Mouse (Mus musculus): ENCODE measurements around the gene Gm13283. TPM values are rescaled to one million over a fixed set of nuclear protein-coding genes. Genes with fewer than 3 reads are reported as not detected.
"Not testable (repeated sequence)": the region's sequence is repeated elsewhere in the genome, so short reads cannot be mapped to it uniquely, and the experiment has no call there.

The Gm13283 gene
- not detected for total RNA-seq (2021)
- long read RNA-seq, experiment 1: 0 reads
- long read RNA-seq, experiment 2: 0 reads

DNA sequence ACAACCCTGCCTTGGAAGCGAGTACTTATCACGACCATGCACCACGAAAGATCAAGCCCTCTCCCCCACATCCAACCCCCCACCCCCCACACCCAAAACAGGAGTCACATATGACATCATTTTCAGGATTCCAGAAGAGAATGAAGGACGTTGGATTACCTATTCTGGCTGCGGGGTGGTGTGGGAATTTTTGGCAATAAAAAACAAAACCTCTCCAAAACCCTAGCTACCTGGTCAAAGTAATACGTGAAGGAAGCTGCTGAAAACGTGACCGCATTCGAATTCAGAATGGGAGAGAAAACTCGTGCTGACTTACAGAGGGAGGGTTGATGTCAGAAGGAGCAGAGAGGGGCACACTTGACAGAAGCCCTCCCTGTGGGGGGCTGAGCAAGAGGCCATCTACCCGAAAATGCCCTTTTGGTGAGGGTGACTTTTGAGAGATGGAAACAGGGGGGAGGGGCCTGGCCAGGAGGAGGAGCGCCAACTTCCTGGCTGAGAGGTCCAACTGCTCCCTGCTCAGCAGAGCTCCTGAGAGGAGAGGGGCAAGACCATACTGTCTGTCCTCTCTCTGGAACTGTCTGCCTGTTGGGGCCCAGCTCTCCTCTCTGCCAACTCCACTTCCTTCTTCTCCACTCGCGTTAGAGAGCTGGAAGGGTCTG, at the start of gene Gm13283:
Gm13283 (plus strand) TSS at position 510 of the 659 bp plus-strand sequence.
- DNase-seq: peak; percentile 36

DNA sequence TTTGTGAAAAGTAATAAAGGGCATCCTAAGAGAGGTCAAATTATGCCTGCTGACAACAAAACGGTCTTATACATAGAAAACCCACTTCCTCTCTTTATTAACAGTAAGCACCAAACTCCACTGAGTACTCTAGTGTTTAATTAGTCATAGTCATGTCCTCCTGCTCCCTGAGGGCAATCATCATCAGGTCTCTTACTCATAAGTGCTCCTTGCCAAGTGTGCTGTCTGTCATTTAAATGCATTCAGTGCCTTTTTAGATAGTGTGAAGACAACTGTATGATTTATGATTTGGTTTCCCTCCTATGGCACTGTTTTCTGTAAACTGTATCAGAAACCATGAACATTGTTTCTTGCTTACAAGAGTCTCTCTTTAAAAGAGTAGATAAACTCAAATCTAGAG, 45.6 kb upstream of the Gm13283 start:
- no peak for DNase-seq

DNA sequence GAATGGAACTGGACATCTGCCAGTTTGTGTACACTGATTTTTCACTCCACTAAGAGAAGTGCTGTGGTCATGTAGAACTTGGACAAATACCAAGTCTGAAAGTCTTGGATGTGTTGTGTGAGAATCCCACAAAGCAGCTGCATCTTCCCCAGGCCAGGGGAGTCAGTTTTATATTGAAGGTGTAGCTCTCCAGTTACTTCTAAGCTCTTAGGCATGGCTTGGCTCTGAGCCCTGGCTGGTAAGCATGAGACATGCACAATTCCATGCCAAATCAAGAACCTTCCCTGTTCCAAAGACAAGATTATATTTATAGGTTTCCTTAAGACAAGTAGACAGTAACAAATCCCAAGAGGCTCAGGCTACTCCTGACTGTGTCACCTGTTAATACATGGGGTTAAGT, 44.9 kb upstream of the Gm13283 start:
- DNase-seq: peak; percentile 67

DNA sequence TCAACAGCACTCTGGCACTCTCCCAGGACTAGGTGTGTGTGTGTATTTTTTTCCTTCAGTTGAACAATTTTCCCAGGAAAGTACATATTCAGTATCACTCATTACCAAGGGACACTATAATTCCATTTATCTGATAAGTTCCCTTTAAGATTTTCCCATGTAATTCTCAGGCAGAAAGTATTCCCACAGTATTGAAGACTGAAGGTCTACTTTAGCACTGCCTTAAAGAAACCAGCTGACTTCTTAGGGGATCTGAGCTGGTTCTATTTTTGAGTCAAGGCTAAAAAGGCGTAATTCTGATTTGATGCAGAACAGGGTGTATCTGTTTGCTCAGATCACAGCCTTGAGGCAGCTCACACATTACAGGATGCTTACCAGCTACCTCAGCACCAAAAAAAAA, 41.2 kb upstream of the Gm13283 start:
- no peak for DNase-seq

DNA sequence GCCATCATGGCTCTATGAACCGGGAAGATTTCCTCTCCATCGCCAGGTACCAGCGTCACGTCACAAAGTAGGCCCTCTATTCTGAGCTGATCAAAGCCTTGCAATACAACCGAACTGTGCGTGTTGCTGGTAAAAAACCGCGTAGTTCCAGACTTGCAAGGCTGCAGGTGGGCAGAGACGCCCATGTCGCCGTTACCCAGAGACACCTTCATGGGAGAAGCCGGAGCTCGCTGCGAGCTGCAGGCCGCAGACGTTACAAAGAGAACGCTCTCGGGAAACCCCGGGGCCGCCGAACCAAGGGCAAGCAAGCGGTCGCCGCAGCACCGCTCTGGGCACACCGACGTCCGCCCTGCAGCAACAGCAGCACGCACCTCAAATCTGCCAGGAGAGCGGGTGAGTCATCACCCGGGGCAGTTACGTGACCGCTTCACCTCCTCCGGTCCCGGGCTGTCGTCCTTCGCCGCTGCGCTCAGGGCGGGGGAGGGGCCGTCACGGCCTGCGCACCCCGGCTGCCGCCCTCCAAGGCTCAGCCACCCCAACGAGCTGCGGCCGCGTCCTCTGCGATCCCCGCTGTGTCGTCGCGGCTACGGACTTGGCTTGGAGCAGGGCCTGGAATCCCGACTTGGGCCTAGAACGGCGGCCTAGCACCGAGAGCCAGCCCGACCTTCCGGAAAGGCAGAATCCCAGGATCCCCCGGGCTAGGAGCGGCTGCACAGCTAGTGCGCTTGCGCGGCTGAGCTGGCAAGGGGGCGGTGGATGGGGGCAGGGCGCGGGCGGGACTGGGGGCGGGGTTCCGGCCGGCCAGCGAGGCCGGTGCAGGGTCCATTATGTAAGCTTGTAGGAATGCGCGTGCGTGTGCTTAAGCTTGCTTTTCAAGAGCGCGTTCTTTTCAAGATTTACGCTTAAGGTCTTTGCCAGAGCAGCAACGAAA, 37.9 kb upstream of the Gm13283 start, which contains the start of the genes Gm26566 and Klhl9:
Gm26566 (plus strand) TSS at position 15 of the 931 bp plus-strand sequence.
Klhl9 (minus strand) TSS at position 675 of the 931 bp plus-strand sequence.
- peak; percentile 95 for DNase-seq

DNA sequence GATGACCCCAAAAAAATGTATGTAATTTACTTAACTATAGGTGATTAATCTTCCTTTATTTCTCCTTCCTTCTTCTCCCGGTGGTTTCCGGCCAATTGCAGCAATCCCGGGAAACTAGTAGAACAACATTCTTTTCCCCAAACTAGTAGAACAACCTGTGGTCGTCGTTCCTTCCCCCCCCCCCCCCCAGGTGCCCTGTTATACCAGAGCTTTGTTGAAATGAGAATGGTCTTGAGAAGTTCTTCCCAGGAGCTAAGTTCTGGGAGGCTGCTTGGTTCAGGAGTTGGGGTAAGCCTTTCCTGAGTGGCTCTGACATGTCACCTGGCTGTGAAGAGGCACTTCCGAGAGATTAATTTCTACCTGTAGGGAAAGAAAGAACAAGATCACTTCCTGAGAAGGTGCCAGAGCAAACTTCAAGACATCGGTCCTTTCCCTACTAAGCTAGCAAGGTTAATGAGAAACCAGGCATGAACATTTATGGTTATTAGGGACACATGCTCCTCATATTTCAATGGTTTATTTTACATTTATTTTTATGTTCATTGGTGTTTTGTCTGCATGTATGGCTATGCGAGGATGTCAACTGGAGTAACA, 36.3 kb upstream of the Gm13283 start:
- no peak for DNase-seq

DNA sequence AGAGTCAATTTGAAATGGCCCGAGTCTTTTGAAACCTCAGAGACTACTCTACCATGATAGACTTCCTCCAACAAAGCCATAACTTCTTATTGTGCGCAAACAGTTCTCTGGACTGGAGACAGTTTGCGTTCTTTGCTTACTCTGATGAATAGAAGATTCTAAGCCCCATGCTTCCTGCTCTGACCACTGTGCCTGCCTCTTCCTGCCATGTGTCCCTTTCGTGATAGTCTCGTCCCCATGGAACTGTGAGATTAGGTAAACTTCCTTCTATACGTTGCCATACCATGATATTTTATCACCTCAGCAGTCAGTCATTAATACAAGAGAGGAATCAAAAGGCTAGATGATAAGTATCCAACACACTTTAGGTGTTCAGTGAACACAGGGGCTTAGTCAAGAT, 33.2 kb upstream of the Gm13283 start:
- DNase-seq: no peak

DNA sequence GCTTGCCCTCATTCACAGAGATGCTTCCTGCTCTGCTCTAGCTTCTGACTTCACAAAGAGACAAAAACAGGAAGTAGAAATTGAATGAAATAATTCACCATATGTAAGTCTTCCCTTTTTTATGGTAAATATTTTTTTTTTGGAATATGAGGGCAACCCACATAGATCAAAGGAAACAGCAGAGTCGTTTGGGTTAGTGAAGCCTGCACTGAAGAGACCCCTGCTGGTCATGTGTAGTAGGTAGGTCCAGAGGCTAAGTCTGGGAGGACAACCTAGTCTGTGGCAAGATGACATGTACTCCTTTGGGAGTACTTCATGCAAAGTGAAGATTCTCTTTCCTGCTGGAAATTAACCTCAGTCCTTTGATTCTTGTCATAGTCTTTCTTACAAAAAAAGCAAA, 32.6 kb upstream of the Gm13283 start:
- DNase-seq: no peak

DNA sequence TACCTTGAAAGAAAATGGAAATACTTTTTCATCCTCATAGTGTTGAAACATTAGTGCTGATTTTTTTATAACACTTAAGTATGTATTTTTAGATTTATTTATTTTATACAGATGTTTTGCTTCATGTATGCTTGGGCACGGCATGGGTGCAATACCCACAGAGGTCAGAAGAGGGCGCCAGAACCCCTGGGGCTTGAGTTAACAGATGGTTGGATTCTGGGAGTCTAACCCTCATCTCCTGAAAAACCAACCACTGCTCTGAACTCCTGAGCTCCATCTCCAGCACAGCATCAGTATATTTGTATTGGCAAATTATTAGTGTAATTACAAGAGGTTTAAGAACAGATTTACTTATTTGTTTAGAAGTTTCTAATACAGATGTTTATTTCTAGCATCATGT, 21.4 kb upstream of the Gm13283 start:
- DNase-seq: no peak

DNA sequence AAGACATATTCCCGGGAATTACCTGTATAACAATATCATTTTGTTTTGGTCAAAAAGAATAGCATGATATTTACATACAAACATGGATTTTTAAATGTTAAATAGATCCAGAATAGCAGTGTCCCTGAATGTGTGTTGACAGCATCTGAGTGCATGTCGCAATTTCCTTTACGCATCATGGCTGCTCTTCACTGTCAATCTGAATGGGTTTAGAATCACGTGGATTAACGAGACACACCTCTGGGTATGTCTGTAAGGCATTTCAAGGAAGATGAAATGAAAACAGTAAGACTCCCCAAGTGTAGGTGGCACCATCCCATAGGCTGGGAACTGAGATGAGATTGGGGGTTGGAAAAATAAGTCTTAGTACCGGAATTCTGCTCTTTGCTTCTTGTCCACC, 20.9 kb upstream of the Gm13283 start:
- no peak for DNase-seq

DNA sequence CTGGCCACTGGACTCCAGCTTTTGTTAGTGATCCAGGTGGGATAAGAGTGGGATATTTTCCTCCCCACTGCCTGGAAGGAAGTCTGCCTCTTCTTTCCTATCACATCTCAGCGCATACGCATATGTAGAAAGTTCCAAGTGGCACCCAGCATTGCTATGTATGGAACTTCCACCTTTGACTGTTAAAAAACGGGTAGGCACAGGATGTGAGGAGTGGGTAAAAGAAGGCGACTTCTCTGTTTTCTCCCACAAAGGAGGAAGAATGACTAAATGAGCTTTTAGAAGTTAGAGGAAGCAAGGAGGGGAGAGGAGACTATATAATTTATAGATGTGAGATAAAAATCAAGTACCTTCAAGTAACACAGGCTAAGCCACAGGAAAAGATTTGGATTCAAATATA, 18.5 kb upstream of the Gm13283 start:
- DNase-seq: no peak

DNA sequence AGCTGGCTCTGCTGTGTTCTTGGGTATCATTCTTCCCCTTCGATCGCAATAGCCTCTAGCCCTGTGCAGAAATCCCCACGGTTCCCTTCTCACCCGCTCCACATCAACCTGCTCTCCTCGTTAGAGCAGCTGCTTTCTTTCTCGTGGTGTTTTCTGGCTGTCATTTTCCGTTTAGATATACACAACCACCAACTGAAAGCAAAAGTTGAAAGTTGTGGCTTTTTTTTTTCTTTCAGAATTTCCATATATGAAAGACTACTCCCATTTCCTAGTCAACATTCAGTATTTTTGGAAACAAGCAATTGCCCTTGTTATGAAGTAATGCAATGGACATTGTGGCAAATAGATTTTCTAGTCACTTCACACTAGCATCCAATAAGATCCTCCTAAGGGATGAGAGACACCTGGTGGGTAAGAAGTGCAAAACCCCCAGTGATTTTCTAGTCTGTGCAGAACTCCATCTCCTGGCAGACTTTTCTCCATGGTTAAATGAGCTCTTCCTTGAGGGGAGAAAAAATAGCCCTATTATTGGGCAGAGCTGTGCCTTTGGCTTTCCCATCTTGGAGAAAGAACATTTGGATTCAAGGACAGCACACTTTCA, 17.0 kb upstream of the Gm13283 start:
- no peak for DNase-seq

DNA sequence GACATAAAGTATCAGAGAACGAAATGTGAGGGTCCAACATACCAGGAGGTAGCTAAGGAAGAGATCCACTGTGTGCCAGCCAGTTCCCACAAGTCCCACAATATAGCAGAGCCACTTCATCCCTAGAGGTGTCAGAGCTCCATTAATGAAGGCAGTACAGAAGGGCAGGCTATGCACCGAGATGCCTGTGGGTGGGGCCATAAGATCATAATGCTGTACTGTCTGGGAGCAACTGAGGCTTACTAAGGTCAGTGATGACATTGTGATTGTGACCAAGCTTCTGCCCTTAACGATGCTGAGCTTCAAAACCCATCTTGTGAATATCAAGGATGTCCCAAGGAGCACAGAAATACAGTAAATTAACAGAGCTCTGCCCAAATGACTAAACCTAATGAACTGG, 15.7 kb upstream of the Gm13283 start:
- no peak for DNase-seq

DNA sequence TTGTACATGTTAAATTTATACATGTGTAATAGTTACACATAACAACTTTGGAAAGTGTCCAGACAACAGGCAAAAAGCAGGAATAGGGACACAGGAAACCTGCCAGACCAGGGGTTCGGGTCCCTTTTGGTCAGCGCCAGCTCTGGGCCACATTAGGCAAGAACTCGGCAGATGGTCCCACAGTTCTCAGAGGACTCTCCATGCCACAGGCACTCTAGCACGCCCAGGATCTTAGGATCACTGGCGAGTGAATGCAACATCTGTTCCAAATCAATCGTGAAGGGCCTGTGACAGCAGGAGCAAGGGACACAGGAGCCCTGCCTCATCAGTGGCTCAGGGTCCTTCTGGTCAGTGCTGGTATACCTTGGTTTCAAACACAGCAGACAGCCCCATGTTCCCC, 10.0 kb upstream of the Gm13283 start:
- DNase-seq: no peak

DNA sequence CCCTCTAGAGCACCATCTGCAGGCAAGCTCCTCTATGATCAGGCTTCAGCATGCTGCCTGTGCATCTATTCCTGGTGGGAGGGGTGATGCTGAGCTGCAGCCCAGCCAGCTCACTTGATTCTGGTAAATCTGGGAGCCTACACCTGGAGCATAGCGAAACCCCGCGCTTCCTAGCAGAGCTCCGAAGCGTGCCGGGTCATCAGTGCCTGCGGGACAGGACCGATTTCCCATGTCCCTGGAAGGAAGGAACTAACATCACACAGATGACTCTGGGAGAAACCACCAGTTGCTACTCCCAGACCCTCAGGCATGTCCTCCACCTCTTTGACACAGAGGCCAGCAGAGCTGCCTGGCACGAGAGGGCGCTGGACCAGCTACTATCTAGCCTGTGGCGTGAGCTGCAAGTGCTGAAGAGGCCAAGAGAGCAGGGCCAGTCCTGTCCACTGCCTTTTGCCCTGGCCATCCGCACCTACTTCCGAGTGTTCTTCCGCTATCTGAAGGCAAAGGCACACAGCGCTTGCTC, 5.0 kb upstream of the Gm13283 start, which contains the start of gene Gm13271:
Gm13271 (plus strand) TSS at position 51 of the 523 bp plus-strand sequence.
- DNase-seq: peak; percentile 54

DNA sequence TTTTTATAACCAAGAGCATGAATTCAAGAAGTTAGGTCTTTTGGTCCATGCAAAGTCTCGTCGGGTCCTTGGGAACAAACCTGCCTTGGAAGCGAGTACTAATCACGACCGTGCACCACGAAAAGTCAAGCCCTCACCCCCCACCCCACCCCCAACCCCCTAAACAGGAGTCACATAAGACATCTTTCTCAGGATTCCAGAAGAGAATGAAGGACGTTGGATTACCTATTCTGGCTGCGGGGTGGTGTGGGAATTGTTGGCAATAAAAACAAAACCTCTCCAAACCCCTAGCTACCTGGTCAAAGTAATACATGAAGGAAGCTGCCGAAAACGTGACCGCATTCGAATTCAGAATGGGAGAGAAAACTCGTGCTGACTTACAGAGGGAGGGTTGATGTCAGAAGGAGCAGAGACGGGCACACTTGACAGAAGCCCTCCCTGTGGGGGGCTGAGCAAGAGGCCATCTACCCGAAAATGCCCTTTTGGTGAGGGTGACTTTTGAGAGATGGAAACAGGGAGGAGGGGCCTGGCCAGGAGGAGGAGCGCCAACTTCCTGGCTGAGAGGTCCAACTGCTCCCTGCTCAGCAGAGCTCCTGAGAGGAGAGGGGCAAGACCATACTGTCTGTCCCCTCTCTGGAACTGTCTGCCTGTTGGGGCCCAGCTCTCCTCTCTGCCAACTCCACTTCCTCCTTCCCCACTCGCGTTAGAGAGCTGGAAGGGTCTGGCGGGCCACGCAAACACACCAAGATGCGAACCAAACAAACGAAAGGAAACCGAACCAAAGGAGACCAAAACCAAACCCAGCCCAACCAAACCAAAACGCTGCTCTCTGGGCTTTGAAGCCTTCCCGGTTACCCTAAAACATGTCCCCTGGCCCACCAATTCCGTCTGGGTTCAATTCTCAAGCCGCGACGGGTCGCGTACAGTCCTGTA, 3.1 kb upstream of the Gm13283 start:
- not testable (repeated sequence) for DNase-seq

DNA sequence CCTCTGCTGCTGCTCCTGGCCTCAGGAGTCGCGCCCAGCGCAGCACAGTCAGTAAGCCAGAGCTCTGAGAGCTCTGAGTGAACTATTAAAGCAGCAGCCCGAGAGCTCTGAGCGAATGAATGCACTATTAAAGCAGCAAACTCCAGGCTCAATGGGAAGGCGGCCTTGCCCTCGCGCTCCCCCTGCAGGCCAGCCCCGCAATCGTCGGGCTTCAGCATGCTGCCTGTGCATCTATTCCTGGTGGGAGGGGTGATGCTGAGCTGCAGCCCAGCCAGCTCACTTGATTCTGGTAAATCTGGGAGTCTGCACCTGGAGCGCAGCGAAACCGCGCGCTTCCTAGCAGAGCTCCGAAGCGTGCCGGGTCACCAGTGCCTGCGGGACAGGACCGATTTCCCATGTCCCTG, 2.3 kb upstream of the Gm13283 start:
- peak; percentile 86 for DNase-seq

DNA sequence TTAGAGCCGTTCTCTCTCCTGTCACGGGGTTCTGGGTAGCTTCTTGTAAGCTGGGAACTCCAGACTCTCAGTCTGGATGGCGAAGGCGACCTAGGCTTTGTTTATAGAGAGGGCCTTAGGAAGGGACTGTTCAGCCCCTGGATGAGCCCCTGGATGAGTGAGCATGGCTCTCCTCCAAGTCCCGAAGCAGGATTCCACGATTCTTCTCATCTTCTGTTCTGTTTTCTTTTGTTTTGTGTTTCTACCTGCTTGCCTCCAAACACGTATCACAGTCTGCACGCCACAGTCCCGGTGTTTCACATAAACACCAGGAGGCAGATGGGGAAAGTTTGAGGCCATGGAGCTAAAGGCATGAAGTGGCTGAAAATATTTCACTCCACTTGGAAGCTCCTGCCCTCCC, 1.2 kb upstream of the Gm13283 start:
- DNase-seq: not testable (repeated sequence)

DNA sequence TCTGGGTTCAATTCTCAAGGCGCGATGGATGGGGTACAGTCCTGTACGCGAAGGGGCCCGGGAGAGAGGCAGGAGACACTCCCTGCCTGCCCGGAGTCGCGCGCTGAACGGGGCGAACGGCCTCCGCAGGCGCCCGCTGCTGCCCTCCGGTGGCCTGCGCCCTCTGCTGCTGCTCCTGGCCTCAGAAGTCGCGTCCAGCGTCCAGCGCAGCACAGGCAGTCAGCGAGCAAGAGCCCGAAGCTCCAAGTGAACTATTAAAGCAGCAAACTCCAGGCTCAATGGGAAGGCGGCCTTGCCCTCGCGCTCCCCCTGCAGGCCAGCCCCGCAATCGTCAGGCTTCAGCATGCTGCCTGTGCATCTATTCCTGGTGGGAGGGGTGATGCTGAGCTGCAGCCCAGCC, 512 bp downstream of the Gm13283 start:
- DNase-seq: peak; percentile 79

DNA sequence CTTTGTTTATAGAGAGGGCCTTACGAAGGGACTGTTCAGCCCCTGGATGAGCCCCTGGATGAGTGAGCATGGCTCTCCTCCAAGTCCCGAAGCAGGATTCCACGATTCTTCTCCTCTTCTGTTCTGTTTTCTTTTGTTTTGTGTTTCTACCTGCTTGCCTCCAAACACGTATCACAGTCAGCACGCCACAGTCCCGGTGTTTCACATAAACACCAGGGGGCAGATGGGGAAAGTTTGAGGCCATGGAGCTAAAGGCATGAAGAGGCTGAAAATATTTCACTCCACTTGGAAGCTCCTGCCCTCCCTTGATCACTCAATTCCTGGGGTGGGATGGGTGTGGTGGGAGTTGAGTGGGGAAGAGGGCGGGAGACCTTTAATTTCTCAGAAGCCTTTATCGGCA, 1.9 kb downstream of the Gm13283 start:
- peak; percentile 66 for DNase-seq

DNA sequence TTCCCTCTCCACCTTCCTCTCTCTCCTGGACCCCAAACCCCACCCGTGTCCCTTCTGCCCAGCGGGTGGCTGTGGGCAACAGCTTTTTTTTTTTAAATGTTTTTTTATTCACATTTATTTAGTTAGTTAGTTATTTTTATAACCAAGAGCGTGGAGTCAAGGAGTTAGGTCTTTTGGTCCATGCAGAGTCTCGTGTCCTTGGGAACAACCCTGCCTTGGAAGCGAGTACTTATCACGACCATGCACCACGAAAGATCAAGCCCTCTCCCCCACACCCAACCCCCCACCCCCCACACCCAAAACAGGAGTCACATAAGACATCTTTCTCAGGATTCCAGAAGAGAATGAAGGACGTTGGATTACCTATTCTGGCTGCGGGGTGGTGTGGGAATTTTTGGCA, 2.4 kb downstream of the Gm13283 start:
- DNase-seq: not testable (repeated sequence)

All from gastrocnemius, postnatal 25 days (tissue).